Mouse (Mus musculus) midbrain, postnatal 0 days (tissue): ENCODE measurements around the gene Sidt2. TPM values are rescaled to one million over a fixed set of nuclear protein-coding genes. Genes with fewer than 3 reads are reported as not detected.

Experiments
- ATAC-seq: fragments of 200-750 bp; cut with Nextera tagmentation; 2 replicates; pipeline ENCODE4 v1.8.0; 2017; ENCODE audit warnings: moderate number of reproducible peaks, mild to moderate bottlenecking, moderate TSS enrichment, moderate library complexity; ENCODE audit not compliant: low FRiP score
- DNase-seq: peaks from one replicate; pipeline ENCODE4 v3.0.0-alpha.2; 2015; ENCODE audit warnings: low spot score
- H3K27ac ChIP-seq: fragments of 300-500 bp; sonication (generic); 2 replicates; pipeline ENCODE4 v1.5.1; 2014; ENCODE audit warnings: low read depth, mild to moderate bottlenecking, low read length, mixed read lengths
- H3K27me3 ChIP-seq: fragments of 300-500 bp; sonication (generic); 2 replicates; pipeline ENCODE4 v1.6.1; 2014; ENCODE audit warnings: low read length, control low read depth, mixed read lengths; ENCODE audit not compliant: insufficient read depth
- H3K36me3 ChIP-seq: fragments of 300-500 bp; sonication (generic); 2 replicates; pipeline ENCODE4 v1.6.1; 2014; ENCODE audit warnings: low read length, control low read depth, mixed read lengths; ENCODE audit not compliant: insufficient read depth
- H3K4me1 ChIP-seq: fragments of 300-500 bp; sonication (generic); 2 replicates; pipeline ENCODE4 v1.6.1; 2014; ENCODE audit warnings: mild to moderate bottlenecking, control low read depth, antibody characterized with exemption, low read length, mixed read lengths; ENCODE audit not compliant: insufficient read depth
- H3K4me2 ChIP-seq: fragments of 300-500 bp; sonication (generic); 2 replicates; pipeline ENCODE4 v1.6.1; 2014; ENCODE audit warnings: low read depth, mild to moderate bottlenecking, low read length, mixed read lengths; ENCODE audit not compliant: poor library complexity, severe bottlenecking
- H3K4me3 ChIP-seq: fragments of 300-500 bp; sonication (generic); 2 replicates; pipeline ENCODE4 v1.5.1; 2014; ENCODE audit warnings: low read depth, mild to moderate bottlenecking, low read length, moderate library complexity
- H3K9ac ChIP-seq: fragments of 300-500 bp; sonication (generic); replicated peaks from 2 replicates; pipeline ENCODE4 v1.6.1; 2014; ENCODE audit warnings: mild to moderate bottlenecking, low read length, moderate library complexity, mixed read lengths; ENCODE audit not compliant: poor library complexity, severe bottlenecking
- H3K9me3 ChIP-seq: fragments of 300-500 bp; sonication (generic); 2 replicates; pipeline ENCODE4 v1.6.1; 2016; ENCODE audit warnings: low read length, control low read depth
- CTCF ChIP-seq: IDR thresholded peaks from 2 replicates; pipeline ENCODE4 v1.5.1; 2016; ENCODE audit warnings: antibody characterized with exemption, mild to moderate bottlenecking
- WGBS: fragments of 180-500 bp; shearing (Covaris S2); extraction: QIAGEN DNeasy Blood & Tissue Kit; methylation state at CpG from one replicate; pipeline ENCODE4 v1.1.7; 2014; 5-methylcytosine and 5-hydroxymethylcytosine counted together
- polyA plus RNA-seq: library from polyadenylated mRNA; unstranded; fragments of >200 nt; fragmentation: Nextera tagmentation; extraction: Ambion mirVana; gene quantifications from 2 replicates; pipeline ENCODE4 v1.2.1, GENCODE M21; 2015
- total RNA-seq: library from RNA; depleted of rRNA; stranded (reverse); fragments of >200 nt; gene quantifications from 2 replicates; pipeline ENCODE4 v1.2.3, GENCODE M21; 2014; rRNA removed

Gene Sidt2
- total RNA-seq (107 and 115 TPM in 2 replicates), polyA plus RNA-seq (46.7 and 50.8 TPM in 2 replicates)

- Histone ChIP-seq H3K4me2 (peak within 1 kb of the TSS; percentile 89), H3K9ac (peak within 1 kb of the TSS; percentile 91), H3K4me3 (peak within 1 kb of the TSS; percentile 95), H3K27ac (peak within 1 kb of the TSS; percentile 84), H3K4me1 (peaks cover 13% of the 10 kb centered on the region; the same call in 1 of the 2 replicates), H3K9me3 (no peaks in the 10 kb centered on the region), H3K27me3 (no peaks in the 10 kb centered on the region), H3K36me3 (peaks cover 19% of the 10 kb centered on the region)
- TF ChIP-seq CTCF, result no peak
- WGBS, result under 1% methylated on average over 48 of the region's 48 CpGs
- DNase-seq, result peak; percentile 94
- peak; percentile 94 for ATAC-seq
These were observed at the start of gene Sidt2 for GRCm38 (mm10) chr9:45955107-45955963. Gene Sidt2, minus strand, starts transcription at chr9:45955258.

- no peak for TF ChIP-seq CTCF
- H3K27me3 ChIP-seq, result no peaks in the 10 kb centered on the region
- H3K4me2 ChIP-seq, result no peak overlapping the region
- H3K4me1 ChIP-seq, result no peaks in the 10 kb centered on the region
- no peak overlapping the region for H3K9ac ChIP-seq
- H3K9me3 ChIP-seq, result no peaks in the 10 kb centered on the region
- H3K36me3 ChIP-seq, result no peaks in the 10 kb centered on the region
- H3K27ac ChIP-seq, result no peak overlapping the region
- WGBS, result 63% methylated on average over 3 of the region's 3 CpGs
- H3K4me3 ChIP-seq, result no peak overlapping the region
- DNase-seq (no peak), ATAC-seq (no peak)
These were observed 49.5 kb upstream of the Sidt2 start for GRCm38 (mm10) chr9:46004529-46004928.

GRCm38 (mm10) chr9:46003729-46004128, 48.7 kb upstream of the Sidt2 start:
- no peak overlapping the region for H3K9ac ChIP-seq
- no peaks in the 10 kb centered on the region for H3K9me3 ChIP-seq
- no peaks in the 10 kb centered on the region for H3K36me3 ChIP-seq
- no peak overlapping the region for H3K27ac ChIP-seq
- no peaks in the 10 kb centered on the region for H3K4me1 ChIP-seq
- ATAC-seq (no peak), DNase-seq (peak; percentile 83)
- peak; percentile 96 for TF ChIP-seq CTCF
- no peaks in the 10 kb centered on the region for H3K27me3 ChIP-seq
- H3K4me2 ChIP-seq, result no peak overlapping the region
- no peak overlapping the region for H3K4me3 ChIP-seq
- WGBS, result 10% methylated on average over 7 of the region's 7 CpGs

GRCm38 (mm10) chr9:45999009-45999408, 44.0 kb upstream of the Sidt2 start:
- Histone ChIP-seq H3K9ac (no peak overlapping the region), H3K4me1 (no peaks in the 10 kb centered on the region), H3K4me3 (no peak overlapping the region), H3K4me2 (no peak overlapping the region), H3K9me3 (no peaks in the 10 kb centered on the region), H3K27ac (no peak overlapping the region), H3K36me3 (no peaks in the 10 kb centered on the region), H3K27me3 (no peaks in the 10 kb centered on the region)
- WGBS, result 52% methylated on average over 4 of the region's 4 CpGs
- TF ChIP-seq CTCF, result no peak
- no peak for ATAC-seq
- DNase-seq, result peak; percentile 27

GRCm38 (mm10) chr9:45985229-45985567, 30.1 kb upstream of the Sidt2 start:
- H3K36me3 ChIP-seq, result no peaks in the 10 kb centered on the region
- H3K27me3 ChIP-seq, result no peaks in the 10 kb centered on the region
- peak overlapping the region; percentile 88 for H3K27ac ChIP-seq
- WGBS, result under 1% methylated on average over 4 of the region's 4 CpGs
- TF ChIP-seq CTCF, result no peak
- peak overlapping the region; percentile 86 for H3K4me2 ChIP-seq
- no peaks in the 10 kb centered on the region for H3K9me3 ChIP-seq
- peak overlapping the region; percentile 71 for H3K4me3 ChIP-seq
- ATAC-seq (peak; percentile 76), DNase-seq (peak; percentile 81)
- H3K4me1 ChIP-seq, result peaks cover 13% of the 10 kb centered on the region; the same call in 1 of the 2 replicates
- H3K9ac ChIP-seq, result peak overlapping the region; percentile 85
